Mouse (Mus musculus) c-Kit-negative CD71-positive TER-119-positive erythroid progenitor cells, embryonic 14.5 days (primary cell): Measurements from ENCODE around the gene Rdh16.
"Not testable (repeated sequence)": the region's sequence is repeated elsewhere in the genome, so short reads cannot be mapped to it uniquely, and the experiment has no call there.

Experiments
- DNase-seq: peaks from one replicate; pipeline ENCODE4 v3.0.0-alpha.2; 2013; ENCODE audit warnings: low read depth, low spot score

Rdh16 gene

DNA sequence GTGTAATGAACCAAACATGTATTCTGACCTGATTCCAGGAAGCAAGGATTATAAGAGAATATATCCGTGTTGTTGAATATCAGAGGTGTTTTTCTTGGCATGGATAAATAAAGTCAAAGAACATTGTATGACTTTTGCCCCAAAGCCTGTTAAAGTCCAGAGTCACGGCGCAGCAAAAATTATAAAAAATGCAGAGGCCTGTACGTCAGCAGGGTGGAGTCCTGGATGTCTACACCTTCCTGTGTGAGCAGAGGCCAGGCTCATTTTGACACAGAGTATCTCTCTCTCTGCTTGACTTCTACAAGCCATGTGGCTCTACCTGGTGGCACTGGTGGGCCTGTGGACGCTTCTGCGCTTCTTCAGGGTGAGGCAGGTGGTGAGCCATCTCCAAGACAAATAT, at the start of gene Rdh16:
TSS of gene Rdh16 (plus strand) at position 262 of the 400 bp plus-strand sequence.
- no peak for DNase-seq

DNA sequence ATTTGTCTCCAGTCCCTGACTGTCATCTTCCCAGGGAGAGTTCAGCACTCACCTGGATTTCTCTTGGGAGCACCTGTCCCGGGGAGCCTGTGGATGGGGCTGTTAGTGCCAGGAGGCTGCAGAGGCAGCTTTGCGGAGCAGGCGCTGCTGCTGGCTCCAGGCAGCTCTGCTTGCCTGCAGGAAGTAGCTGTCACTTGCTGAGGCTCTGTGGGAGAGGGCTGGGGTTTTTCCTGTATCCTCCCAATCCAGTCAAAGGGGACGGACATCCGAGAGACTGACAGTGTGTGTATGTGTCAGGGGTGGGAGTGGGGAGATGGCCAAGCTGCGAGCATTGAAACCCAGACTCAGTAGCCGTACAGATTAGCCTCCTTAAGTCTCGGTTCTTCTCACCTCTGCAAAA, 49.4 kb upstream of the Rdh16 start, which contains the start of gene Gpr182:
TSS of gene Gpr182 (minus strand) at position 185 of the 400 bp plus-strand sequence.
- no peak for DNase-seq

DNA sequence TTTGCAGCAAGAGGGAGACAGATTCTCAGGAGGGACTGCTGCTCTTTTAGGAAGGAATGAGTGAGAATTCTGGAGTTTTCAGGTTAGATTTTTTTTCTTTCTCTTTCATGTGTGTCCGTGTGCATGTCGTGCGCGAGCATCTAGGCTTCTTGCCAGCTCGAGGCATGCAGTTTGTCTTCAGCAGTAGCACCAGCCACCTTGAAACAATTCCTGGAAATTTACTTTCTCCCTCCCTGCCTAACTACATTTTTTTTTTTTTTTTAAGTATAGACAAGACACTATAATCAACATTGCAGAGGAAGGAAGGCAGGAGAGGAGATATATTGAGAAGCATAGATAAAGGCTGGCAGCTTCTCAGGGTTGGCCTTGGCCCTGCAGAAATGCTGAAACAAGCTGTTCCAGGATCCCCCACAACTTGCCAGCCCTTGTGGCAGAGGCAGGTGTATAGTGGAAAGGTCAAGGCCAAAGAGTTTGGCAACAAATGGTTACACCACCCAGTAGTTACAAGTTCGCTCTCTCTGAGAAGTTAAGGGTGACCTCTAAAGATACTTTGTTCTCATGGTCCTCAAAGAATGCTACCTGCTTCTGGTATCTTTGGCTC, 46.3 kb upstream of the Rdh16 start:
- DNase-seq = no peak

DNA sequence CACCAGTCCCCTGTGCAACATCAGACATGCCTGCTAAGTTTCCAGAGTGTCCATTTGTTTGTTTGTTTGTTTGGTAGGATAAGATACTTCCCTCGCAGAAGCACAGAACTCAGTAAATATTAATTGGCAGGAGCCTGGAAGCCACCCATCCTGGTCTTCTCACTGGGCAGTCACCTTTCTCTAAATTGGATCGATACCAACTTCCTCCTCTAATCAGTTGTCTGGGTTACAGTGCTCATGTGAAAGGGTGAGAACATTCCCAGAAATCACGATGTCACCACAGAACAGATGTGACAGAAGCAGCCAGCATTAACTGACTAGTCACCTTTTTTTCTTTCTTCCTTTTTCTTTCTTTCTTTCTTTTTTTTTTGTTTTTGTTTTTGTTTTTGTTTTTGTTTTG, 45.7 kb upstream of the Rdh16 start:
- DNase-seq = no peak

DNA sequence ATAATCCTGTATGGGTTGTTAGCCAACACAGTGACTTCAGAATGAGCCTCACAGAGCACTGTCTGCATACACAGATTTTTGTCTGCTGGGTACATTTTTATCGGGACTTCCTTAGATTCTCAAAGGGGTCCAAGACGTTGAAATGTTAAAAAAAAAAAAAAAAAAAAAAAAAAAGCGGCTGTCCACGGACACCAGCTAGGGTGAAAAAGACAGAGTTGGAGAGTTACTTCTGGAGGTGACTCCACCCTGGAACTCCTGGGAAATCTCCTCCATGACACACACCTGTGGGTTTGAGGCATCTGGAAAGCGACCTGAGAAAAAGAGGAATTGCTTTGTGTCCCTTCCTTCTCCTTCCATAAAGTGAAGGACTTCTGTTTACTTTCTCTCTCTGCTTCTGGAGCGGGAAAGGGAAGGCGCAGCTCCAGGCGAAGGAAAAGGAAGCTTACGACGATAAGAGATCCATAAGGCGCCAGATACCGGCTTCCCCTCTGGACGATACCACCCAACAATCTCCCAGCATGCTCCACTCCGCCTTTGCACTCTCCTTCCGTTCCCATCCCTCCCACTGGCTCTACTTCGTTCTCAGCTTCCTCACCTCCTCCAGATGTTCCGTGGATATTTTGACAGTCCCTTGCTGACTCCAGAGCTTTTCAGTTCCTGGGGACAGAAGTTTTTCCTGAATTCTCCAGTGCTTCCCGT, 45.0 kb upstream of the Rdh16 start:
- DNase-seq = no peak

DNA sequence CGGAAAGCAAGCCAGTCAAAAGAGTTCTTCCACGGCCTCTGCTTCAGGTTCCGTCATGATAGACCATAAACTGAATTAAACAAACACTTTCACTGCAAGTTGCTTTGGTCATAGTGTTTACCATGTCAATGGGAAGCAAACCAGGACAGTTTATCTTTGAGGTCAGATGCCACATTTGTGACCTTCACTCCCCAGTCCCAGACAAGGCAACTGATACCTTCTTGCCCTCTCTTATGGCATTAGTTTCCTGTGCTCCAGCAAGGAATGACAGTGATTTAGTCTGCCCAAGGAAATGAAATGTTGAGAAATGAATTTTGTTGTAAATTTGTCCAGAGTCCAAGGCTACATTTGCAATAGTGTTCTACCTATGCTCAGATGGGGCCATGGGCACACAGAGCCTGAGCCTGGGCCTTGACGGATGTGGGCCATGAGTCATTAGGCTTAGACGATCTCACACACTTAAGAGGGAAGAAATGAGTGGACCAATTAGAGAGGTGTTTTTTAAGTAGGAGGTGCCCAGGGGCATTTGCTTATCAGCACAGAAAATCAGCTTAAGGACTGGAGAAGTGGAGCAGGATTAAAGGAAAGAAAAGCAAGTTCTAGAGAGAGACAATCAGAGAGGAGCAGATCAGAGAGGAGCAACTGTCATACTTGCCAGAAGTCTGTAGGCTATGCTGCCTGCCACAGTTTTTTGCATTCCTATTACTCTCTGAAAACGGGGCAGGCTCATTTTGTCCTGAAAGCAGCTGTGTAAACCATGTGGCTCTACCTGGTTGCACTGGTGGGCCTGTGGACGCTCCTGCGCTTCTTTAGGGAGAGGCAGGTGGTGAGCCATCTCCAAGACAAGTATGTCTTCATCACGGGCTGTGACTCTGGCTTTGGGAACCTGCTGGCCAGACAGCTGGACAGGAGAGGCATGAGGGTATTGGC, 41.5 kb upstream of the Rdh16 start, which contains the start of the genes Rdh1 and Rdh16f1:
TSS of gene Rdh1 (plus strand) at position 541 of the 930 bp plus-strand sequence.
TSS of gene Rdh16f1 (plus strand) at position 607 of the 930 bp plus-strand sequence.
- no peak for DNase-seq

DNA sequence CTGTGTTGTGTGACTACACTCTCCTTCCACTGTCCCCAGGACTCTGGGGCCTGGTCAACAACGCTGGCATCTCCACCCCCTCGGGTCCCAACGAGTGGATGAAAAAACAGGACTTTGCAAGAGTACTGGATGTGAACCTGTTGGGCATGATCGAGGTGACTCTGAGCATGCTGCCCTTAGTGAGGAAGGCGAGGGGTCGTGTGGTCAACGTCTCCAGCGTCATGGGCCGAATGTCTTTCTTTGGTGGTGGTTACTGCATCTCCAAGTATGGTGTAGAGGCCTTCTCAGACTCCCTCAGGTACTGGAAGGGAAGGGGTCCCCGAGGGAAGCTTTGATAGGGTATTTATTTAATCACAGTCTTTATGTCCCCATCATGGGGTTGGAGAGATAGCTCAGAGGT, 38.0 kb upstream of the Rdh16 start:
- not testable (repeated sequence) for DNase-seq

DNA sequence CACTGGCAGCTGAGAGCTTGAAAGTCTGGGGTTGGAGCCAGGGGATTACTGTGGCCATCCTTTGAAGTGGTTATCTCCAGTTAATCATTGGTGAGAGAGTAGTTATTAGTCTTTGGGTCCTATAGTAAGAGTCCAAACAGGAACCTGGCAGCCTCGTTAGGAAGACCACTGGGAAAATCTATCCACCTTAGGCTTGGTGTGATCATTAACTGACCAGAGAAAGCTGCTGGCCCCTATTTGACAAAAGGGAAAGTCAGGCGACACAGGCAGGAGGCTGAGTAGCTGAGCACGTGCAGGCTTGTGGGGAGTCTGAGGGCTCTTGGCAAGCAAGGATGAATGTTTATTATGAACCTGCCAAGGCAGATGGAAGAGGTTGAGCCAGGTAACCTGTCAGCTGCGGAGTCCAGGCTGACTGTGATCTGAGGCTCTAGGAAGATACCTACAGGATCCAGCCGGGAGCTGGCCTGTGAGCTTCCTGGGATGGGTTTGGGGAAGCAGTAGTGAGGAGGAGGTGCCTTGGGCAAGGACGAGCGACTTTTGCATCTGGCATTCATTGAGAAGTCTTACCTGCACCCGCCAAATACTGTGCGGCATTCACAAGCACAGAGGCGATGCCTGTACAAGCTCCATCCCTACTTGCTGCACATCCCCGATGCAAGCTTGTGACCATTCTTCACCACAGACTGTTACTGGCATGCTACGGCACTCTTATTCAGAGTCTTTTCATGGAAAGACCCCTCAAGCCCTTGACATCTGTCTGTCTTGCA, 36.9 kb upstream of the Rdh16 start:
- DNase-seq = no peak

DNA sequence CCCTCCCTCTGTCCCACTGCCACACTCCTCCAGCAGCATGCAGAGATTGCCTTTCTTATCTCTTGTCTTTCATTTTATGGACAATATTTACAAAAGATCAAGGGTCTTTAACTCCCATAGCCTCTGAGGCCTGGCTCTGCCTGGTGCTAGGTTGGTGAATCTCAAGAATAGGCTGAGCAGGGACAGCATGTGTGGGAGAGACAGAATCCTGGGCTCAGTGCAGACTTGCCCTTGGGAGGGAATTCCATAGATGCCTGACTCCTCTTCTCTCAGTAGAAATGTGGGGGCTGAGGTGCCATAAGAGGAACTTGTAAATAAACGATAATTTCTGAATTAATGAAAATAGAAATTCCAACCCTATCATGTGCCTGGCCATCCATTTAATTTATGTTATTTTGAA, 34.4 kb upstream of the Rdh16 start:
- no peak for DNase-seq

DNA sequence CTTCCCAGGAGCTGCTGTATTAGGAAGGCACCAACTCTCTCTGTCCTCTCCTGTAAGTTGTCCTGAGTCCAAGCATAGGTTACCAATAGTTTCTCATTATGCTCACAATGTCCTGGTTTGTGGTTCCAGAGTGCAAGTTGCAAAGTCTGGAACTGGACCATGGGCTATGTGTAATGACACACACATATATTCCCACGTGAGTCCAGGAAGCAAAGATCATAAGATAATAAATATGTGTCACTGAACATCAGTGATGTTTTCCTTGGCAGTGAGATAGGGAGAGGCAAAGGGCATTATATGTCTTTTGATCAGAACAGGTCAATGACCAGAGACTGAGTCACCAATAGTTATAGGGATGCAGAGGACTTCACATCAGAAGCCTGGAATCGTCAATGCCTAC, 24.9 kb upstream of the Rdh16 start, which contains the start of gene Rdh9:
TSS of gene Rdh9 (plus strand) at position 376 of the 400 bp plus-strand sequence.
- DNase-seq = no peak

DNA sequence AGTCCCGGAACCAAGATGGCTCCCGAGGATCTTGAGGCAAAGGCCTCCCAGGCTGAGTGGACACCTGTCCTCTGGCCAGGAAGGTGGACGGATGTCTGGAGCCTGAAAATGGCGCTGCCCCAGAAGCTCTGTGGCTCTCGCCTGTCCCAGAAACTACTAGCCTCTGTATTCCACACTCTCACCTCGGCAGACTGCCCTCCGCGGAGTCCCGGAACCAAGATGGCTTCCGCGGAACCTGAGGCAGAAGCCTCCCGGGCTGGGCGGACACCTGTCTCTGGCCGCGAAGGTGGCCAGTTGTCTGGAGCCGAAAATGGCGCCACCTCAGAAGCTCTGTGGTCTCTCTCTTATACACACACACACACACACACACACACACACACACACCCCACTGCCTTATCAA, 18.6 kb upstream of the Rdh16 start:
- DNase-seq = not testable (repeated sequence)

DNA sequence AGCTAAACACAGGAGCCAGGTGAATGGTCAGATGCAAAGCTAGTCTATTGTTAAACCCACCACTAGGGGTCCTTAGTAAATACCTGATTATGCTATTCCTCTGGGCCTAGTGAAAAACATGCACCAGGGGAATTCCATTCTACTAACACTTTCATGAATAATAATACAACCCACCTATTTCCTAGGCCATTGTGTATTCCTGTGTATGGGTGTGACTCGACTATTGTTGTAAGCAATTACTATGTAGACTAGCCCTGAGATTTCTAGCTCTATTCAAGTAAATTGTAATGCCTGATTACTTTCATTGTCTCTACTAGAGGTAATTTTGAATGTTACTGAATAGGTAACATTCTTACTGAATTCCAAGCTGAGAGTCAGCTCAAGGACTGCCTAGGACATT, 15.5 kb upstream of the Rdh16 start:
- not testable (repeated sequence) for DNase-seq

DNA sequence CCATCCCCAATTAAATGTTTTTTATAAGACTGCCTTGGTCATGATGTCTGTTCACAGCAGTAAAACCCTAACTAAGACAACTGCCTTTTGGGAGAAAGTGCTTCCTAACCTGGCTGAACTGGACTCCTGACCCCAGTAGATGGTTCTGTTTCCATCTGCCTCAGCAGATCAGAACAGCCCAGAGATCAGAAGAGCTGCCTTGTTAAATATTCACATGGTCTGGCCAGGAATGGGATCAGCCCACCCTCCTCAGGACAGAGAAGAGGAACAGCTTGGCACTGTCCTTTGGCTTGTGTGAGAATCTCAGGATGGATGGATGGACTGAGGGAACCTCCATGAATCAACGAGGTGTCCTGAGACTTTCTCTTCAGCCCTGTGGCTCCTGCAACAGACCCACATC, 1.7 kb upstream of the Rdh16 start:
- DNase-seq = no peak

DNA sequence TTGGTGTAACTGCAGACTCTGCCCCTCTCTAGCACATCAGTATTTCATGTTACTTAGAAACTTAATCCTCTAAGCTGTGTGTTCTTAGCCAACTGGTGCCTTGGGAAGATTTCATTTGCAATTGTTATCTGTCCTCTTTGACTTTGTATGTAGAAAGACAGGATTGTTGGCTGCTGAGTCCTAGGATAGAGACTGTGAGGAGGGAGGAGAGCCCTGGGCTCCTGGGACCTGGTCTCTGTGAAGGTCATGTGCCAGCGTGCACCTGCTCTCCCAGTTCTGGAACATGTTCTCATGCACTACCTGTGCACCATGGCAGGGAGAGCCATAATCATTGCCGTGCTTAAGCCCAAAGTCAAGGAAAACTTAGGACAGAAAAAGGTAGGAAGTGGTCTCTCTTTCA, 660 bp downstream of the Rdh16 start:
- no peak for DNase-seq

DNA sequence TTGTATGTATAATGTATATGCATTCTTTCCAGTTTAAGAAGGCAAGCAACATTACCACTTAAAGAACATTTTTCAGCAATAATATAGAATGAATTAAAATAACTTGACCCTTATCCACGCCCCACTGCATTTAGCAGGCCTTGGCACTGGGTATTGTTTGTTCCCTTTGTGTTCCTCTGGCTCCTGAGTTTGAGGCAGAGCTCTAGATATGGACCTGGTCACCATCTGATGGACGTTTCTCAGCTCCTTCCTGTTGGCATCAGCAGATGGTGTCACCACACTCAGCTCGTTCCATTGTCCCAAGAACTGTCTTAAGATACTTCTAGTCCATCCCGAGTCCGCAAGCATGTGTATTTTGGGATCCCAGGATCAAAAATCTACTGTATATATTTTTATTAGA, 1.3 kb downstream of the Rdh16 start:
- DNase-seq = no peak

DNA sequence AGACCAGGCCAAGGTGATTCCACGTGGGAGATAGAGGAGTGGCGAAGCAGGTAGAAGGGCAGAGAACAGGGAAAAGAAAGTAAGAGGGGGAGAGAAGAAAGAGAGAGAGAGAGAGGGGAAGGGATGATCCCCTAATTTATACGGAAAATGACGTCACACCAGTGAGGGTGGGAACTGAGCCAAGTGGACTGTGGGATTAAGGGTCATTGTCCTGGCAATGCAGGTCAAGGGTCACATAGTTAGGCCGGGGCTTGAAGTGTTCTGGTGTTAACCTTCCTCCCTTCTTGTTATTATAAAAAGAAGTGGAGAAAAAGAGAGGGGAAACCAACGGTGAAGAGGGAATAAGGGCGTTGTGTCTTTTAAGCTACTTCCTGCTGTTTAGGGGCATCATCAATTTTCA, 3.5 kb downstream of the Rdh16 start:
- no peak for DNase-seq

DNA sequence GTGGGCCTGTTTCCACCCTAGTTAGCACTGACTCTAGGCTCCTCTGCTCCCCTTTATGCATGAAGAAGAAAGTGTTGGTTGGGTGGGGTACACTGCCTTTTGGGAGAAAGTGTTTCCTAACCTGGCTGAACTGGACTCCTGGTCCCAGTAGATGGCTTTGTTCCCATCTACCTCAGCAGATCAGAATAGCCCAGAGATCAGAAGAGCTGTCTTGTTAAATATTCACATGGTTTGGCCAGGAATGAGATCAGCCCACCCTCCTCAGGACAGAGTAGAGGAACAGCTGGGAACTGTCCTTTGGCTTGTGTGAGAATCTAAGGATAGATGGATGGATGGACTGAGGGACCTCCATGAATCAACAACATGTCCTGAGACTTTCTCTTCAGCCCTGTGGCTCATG, 14.9 kb downstream of the Rdh16 start:
- no peak for DNase-seq

DNA sequence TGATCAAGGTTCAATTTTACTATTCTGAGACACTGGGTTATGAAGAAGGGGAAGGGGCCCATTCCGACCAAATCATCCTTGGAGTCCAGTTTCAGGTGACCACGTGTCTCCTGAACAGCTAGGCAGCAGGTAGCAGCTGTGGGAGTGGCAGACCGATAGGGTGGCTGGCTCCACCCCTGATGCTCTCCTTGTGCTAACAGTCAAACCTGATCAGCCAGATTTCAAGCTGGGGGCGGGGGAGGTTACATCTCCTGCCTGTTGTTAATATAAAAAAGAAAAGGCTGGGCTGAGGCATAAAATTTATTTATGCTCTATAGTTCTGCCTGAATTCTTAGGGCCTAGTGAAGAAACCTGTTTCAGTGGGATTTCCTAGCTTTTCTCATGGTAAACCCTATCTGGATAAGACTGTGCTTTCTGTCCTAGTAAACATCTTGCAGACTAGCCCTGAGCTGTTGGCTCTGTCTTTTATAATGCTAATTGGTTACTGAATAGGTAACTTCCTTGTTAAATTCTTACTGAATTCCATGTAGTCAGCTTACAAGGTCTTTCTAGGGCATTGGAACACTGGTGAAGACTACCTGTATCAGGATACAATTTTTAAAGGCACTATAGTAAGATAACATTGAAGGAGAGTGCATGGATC, 16.4 kb downstream of the Rdh16 start:
- DNase-seq = not testable (repeated sequence)

DNA sequence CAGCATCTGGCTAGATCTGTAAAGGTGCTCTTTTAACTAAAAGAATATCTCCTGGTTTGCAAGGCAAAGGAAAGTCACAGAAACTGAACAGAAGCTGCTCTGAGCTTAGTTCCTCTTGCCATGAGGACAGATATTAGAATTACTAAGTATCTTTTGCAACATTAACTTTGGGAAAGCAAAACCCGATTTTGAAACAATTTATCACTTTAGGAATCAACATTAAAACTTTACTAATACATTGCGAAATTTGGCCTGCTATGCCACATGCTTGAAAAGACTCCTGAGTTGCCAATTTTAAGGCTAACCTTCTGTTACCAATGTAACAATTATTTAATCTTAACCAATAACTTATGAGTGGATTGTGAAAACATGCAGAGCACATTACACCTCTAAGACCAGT, 20.9 kb downstream of the Rdh16 start:
- DNase-seq = not testable (repeated sequence)

DNA sequence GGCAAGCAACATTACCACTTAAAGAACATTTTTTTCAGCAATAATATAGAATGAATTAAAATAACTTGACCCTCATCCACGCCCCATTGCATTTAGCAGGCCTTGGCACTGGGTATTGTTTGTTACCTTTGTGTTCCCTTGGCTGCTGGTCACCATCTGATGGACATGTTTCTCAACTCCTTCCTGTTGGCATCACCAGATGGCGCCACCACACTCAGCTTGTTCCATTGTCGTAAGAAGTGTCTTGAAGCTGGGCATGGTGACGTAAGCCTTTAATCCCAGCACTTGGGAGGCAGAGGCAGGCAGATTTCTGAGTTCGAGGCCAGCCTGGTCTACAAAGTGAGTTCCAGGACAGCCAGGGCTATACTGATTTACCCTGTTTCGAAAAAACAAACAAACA, 24.4 kb downstream of the Rdh16 start:
- no peak for DNase-seq

DNA sequence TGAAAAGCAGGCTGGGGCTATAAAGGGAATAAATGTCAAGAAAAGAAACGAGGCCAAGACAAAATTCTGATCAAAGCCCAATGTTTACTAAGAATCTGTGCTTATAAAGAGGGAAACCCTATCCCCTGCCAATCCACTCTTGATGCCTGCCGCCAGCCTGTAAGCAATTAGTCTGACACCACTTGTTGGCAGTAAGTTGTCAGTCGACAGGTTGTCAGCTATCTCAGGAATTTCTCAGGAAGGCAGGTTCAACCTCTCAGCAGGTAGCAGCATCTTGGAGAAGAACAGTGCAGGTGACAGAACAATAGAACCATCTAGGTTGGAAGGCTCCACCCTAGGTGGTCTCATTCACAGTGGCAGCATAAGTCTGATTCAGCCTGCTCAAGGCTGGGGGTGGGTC, 28.2 kb downstream of the Rdh16 start:
- DNase-seq = no peak
